Mouse (Mus musculus) heart, adult 2 months (tissue): ENCODE results near the gene Erp27. TPM values are rescaled to one million over a fixed set of nuclear protein-coding genes. Genes with fewer than 3 reads are reported as not detected.

Experiments
- DNase-seq, 2 experiments: peaks; one replicate each; pipeline ENCODE4 v3.0.0; 2021
- H3K27ac ChIP-seq: fragments of 200-600 bp; 2 replicates; pipeline ENCODE4 v1.8.1; 2022
- H3K27me3 ChIP-seq: fragments of 200-500 bp; 2 replicates; pipeline ENCODE4 v1.6.1; 2012; ENCODE audit warnings: mild to moderate bottlenecking, low read length, inconsistent platforms, mixed read lengths; ENCODE audit not compliant: control insufficient read depth, insufficient read depth
- H3K36me3 ChIP-seq: fragments of 200-500 bp; 2 replicates; pipeline ENCODE4 v1.6.1; 2012; ENCODE audit warnings: low read length, inconsistent platforms; ENCODE audit not compliant: control insufficient read depth, insufficient read depth
- H3K4me1 ChIP-seq: fragments of 200-500 bp; 2 replicates; pipeline ENCODE4 v1.6.1; 2011; ENCODE audit warnings: low read length; ENCODE audit not compliant: control insufficient read depth, insufficient read depth
- H3K4me3 ChIP-seq: fragments of 200-600 bp; 2 replicates; pipeline ENCODE4 v1.8.1; 2022
- H3K79me2 ChIP-seq: fragments of 200-500 bp; replicated peaks from 2 replicates; pipeline ENCODE4 v1.6.1; 2012; ENCODE audit warnings: mild to moderate bottlenecking, inconsistent platforms, low read length, moderate library complexity, mixed read lengths; ENCODE audit not compliant: control insufficient read depth, insufficient read depth
- H3K9ac ChIP-seq: fragments of 200-500 bp; 2 replicates; pipeline ENCODE4 v1.6.1; 2012; ENCODE audit warnings: low read depth, mild to moderate bottlenecking, control low read depth, inconsistent platforms, low read length, mixed read lengths
- CTCF ChIP-seq: fragments of 200-600 bp; IDR thresholded peaks from 2 replicates; pipeline ENCODE4 v1.8.1; 2022; ENCODE audit warnings: antibody characterized with exemption, mild to moderate bottlenecking, moderate library complexity
- EP300 ChIP-seq: fragments of 200-500 bp; IDR thresholded peaks from 2 replicates; pipeline ENCODE4 v1.6.1; 2011; ENCODE audit warnings: low read depth, low read length, control low read depth; ENCODE audit not compliant: insufficient read depth
- POLR2A ChIP-seq: fragments of 200-500 bp; IDR thresholded peaks from 2 replicates; pipeline ENCODE4 v1.6.1; 2011; ENCODE audit warnings: mild to moderate bottlenecking, low read depth, low read length, control low read depth; ENCODE audit not compliant: insufficient read depth
- WGBS: fragments of 180-500 bp; shearing (Covaris S2); methylation state at CpG from one replicate; pipeline ENCODE4 v1.1.7; 2018; 5-methylcytosine and 5-hydroxymethylcytosine counted together
- intact Hi-C: fragments of 180-260 bp; cut with DNase I; formaldehyde crosslinking; loops from one replicate; pipeline ENCODE4 v1.15.1; 2025
- polyA plus RNA-seq: library from polyadenylated mRNA; depleted of rRNA; stranded (reverse); fragments of >200 nt; gene quantifications from 2 replicates; pipeline ENCODE4 v1.2.3, GENCODE M21; 2012
- total RNA-seq, 2 experiments: library from RNA; stranded (reverse); gene quantifications; 2 replicates each; pipeline ENCODE4 v1.2.3; 2021

Erp27 gene
- total and polyA plus RNA-seq, 3 experiments: 0.51 TPM; not detected in 2

DNA sequence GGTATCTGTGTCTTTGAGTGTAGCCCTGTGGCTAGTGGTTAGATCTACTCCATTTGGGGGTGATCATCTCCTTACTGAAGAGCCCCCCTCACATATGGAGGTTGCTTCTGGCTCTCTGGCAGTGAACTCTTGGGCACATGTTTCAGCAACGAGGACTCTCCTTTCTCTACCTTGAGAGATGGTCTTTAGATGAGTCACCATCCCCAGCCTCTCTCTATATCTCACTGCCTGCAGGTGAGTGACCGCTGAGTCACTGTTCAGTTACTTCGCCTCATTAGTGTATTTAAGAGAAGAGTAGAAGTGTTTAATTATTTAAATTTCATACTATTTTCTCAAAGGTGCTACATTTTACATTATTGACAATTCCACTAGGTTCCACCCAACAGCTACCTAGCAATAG, 15.1 kb upstream of the Erp27 start:
- Histone ChIP-seq H3K36me3 (no peaks in the 10 kb centered on the region; the same call in 1 of the 2 replicates), H3K9ac (no peak overlapping the region), H3K27me3 (no peaks in the 10 kb centered on the region), H3K4me1 (peaks cover 10% of the 10 kb centered on the region), H3K4me3 (no peak overlapping the region), H3K27ac (no peak overlapping the region; the same call in 1 of the 2 replicates), H3K79me2 (no peaks in the 10 kb centered on the region)
- no peak for DNase-seq
- intact Hi-C loops: no loop called here
- 79% methylated on average over 3 of the region's 3 CpGs for WGBS
- TF ChIP-seq POLR2A (no peak), EP300 (no peak), CTCF (no peak)

DNA sequence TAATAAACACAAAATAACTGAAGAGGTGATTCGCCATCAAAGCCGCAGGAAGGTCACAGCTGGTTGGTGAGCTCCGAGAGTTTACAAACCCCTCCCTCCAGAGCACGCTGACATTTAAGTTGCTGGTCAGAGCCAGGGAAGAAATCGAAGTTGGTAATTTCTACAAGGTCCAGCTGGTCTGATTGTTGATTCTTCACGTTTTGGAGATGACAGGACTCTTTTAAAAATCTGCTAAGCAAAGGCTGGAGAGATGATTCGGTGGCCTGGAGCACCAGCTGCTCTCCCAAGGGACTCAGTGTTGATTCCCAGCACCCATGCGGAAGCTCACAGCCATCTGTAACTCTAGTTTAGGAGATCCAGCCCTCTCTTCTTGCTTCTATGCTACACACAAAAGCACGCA, 14.4 kb upstream of the Erp27 start:
- Histone ChIP-seq H3K27me3 (no peaks in the 10 kb centered on the region), H3K4me1 (peaks cover 8% of the 10 kb centered on the region), H3K36me3 (peaks cover under 1% of the 10 kb centered on the region), H3K27ac (peak overlapping the region; percentile 2; the same call in 1 of the 2 replicates), H3K4me3 (no peak overlapping the region), H3K79me2 (no peaks in the 10 kb centered on the region), H3K9ac (no peak overlapping the region)
- no peak for DNase-seq
- intact Hi-C loops: no loop called here
- WGBS: 80% methylated on average over 9 of the region's 9 CpGs
- TF ChIP-seq POLR2A: no peak
- no peak for TF ChIP-seq CTCF
- TF ChIP-seq EP300: no peak

DNA sequence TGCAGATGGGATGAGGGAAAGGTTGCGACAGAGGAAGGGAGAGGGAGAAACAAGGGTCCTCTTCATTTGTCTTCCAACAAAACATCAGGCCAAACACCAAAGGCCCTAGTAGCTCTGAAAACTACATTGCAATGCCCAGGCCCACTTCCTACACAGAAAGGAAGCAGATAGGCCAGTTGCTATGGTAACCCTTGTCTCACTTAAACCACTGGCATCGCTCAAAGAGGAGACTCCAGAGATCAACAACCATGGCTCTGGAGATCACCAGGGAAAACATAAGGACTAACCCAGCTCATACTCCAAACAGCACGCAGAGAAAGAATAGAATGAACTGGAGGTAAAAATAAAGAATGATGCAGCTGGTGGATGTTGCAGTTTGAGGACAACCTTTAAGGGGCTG, 13.3 kb upstream of the Erp27 start:
- Histone ChIP-seq H3K27me3 (no peaks in the 10 kb centered on the region), H3K4me3 (no peak overlapping the region), H3K79me2 (no peaks in the 10 kb centered on the region), H3K9ac (no peak overlapping the region), H3K36me3 (peaks cover 5% of the 10 kb centered on the region), H3K4me1 (peaks cover 7% of the 10 kb centered on the region), H3K27ac (no peak overlapping the region)
- 70% methylated on average over 3 of the region's 3 CpGs for WGBS
- TF ChIP-seq CTCF (no peak), POLR2A (no peak), EP300 (no peak)
- intact Hi-C loops: no loop called here
- DNase-seq: no peak

DNA sequence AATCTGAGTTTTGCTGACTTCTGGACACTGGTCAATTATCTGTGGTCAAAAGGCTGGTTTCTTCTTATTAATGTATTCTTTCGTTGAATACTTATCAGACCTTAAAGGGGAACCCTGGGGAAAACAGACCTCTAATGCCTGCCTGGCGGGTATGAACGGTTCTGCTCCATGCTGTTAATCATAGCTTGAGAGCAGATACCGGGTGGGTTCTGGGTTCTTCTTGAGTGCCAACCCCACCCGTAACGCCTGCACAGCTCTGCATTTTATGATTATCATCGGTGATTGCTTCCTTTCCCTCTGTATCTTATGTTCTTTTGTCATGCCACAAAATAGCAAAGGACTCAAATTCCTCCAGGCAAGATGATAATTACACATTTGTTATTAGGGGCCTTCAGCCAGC, 12.1 kb upstream of the Erp27 start:
- Histone ChIP-seq H3K27ac (no peak overlapping the region), H3K4me1 (peaks cover 6% of the 10 kb centered on the region), H3K4me3 (no peak overlapping the region), H3K9ac (no peak overlapping the region), H3K79me2 (no peaks in the 10 kb centered on the region), H3K36me3 (peaks cover 5% of the 10 kb centered on the region), H3K27me3 (no peaks in the 10 kb centered on the region)
- intact Hi-C loops: no loop called here
- TF ChIP-seq CTCF: no peak
- TF ChIP-seq EP300: no peak
- TF ChIP-seq POLR2A: no peak
- 74% methylated on average over 7 of the region's 7 CpGs for WGBS
- DNase-seq: no peak

DNA sequence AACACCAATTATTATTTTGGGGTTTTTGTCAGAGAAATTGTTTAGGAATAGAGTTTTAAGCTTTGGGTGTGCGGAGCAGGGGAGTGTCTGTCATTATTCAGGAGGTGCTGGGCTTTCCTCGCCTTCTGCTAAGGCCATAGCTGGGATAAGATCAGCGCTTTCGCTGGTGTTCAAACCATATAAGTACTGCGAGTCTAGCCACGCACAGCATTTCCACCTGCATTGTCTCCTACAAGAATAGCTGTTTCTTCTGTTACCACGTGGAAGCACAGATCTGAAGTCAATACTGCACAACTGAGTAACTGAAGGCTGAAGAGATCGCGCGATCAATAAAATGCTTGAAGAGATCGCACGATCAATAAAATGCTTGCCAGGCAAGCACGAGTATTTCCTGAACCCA, 9.3 kb upstream of the Erp27 start:
- no peak for DNase-seq
- Histone ChIP-seq H3K79me2 (no peaks in the 10 kb centered on the region), H3K27me3 (no peaks in the 10 kb centered on the region), H3K4me1 (peaks cover 4% of the 10 kb centered on the region), H3K36me3 (peaks cover 5% of the 10 kb centered on the region), H3K27ac (peak overlapping the region; percentile 68), H3K4me3 (no peak overlapping the region), H3K9ac (no peak overlapping the region)
- intact Hi-C loops: no loop called here
- TF ChIP-seq EP300: no peak
- no peak for TF ChIP-seq CTCF
- no peak for TF ChIP-seq POLR2A
- WGBS: 77% methylated on average over 13 of the region's 13 CpGs

DNA sequence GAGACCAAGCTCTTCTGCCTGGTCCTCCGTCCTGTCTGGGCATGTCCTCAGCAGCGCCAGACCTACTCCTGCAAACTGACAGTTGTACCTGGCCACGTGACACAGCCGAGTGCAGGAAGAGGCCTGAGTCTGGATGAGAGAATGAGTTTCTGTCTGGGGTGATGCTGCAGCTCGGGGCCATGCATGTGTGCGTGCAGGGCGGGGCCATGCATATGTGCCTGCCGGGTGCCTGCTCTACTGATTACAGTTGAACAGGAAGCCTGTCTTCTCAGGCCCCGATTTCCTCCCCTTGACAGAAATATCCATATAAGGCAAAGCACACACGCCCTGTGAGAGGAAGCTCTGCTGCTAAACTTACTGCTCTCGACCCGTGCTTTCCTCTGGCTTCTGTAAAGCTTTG, 8.7 kb upstream of the Erp27 start:
- intact Hi-C loops: no loop called here
- Histone ChIP-seq H3K36me3 (peaks cover 5% of the 10 kb centered on the region), H3K4me3 (0 out of 2 replicates have a peak overlapping the region, but pooled peaks have one; percentile 15), H3K79me2 (no peaks in the 10 kb centered on the region), H3K27ac (peak overlapping the region; percentile 68), H3K27me3 (no peaks in the 10 kb centered on the region), H3K9ac (peak overlapping the region; percentile 14), H3K4me1 (peaks cover 4% of the 10 kb centered on the region)
- WGBS: 8% methylated on average over 12 of the region's 12 CpGs
- peak; percentile 60 to 76 for DNase-seq
- TF ChIP-seq POLR2A (0 out of 2 replicates have a peak, but pooled peaks have one; percentile 28), CTCF (no peak), EP300 (0 out of 2 replicates have a peak, but pooled peaks have one; percentile 37)
